Mouse (Mus musculus) brain, embryonic 14.5 days (tissue): ENCODE measurements around the gene Gpr35.
"Not testable (repeated sequence)": the region's sequence is repeated elsewhere in the genome, so short reads cannot be mapped to it uniquely, and the experiment has no call there.

ENCODE experiments used
- CTCF ChIP-seq: fragments of 200-500 bp; IDR thresholded peaks from 2 replicates; pipeline ENCODE4 v1.5.1; 2012; ENCODE audit warnings: inconsistent platforms, mild to moderate bottlenecking, moderate library complexity, borderline replicate concordance; ENCODE audit not compliant: insufficient read depth, insufficient read length; ENCODE audit errors: extremely low read depth
- POLR2A ChIP-seq: fragments of 200-500 bp; IDR thresholded peaks from 2 replicates; pipeline ENCODE4 v1.6.1; 2012; ENCODE audit warnings: mild to moderate bottlenecking, inconsistent platforms, borderline replicate concordance; ENCODE audit not compliant: poor library complexity, insufficient read depth, insufficient read length, severe bottlenecking; ENCODE audit errors: extremely low read depth

DNA sequence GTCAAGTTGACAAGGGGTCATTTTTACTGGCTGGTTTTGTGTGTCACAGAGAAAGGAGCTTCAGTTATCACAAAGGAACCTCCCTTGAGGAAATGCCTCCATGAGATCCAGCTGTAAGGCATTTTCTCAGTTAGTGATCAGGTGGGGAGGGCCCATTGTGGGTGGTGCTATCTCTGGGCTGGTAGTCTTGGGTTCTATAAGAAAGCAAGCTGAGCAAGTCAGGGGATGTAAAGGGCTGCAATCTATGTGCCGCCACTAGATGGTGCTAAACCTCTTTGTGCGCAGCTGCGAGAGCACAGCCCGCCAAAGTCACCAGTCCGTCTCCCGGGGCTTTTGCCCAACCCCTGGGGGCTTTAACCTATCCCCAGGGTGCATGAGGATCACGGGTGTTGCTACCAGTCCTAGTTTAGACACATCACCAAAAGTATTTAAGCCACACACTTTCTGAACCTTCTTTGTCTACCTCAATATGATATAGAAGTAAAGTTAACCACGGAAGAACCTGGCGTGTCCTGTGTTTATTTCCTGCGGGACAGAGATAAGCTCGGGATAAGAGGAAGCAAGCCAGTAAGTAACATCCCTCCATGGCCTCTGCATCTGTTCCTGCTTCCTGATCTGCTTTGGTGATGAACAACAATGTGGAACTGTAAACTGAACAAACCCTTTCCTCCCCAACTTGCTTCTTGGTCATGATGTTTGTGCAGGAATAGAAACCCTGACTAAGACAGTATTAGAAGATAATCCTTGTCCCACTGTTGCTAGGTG lies 6.1 kb downstream of the Gpr35 start:
- TF ChIP-seq POLR2A, CTCF: not testable (repeated sequence)
